Mouse (Mus musculus) hindlimb bud, embryonic 11.5 days (tissue): ENCODE measurements around the gene Noc3l.

Experiments
- DNase-seq: peaks from one replicate; pipeline ENCODE4 v3.0.0-alpha.2; 2012; ENCODE audit warnings: low read depth, low spot score; ENCODE audit errors: extremely low spot score

Noc3l gene

GRCm38 (mm10) chr19:38758685-38759472 is 60.2 kb downstream of the Noc3l start:
- no peak for DNase-seq

GRCm38 (mm10) chr19:38758056-38758455 is 61.0 kb downstream of the Noc3l start:
- no peak for DNase-seq

- no peak for DNase-seq
Observed at GRCm38 (mm10) chr19:38757161-38757560, 61.9 kb downstream of the Noc3l start.

- no peak for DNase-seq
Observed at GRCm38 (mm10) chr19:38750192-38750591, 68.8 kb downstream of the Noc3l start.

GRCm38 (mm10) chr19:38746492-38747014 is 72.5 kb downstream of the Noc3l start:
- DNase-seq: no peak

GRCm38 (mm10) chr19:38745810-38746491 is 73.1 kb downstream of the Noc3l start:
- DNase-seq: no peak

GRCm38 (mm10) chr19:38744546-38744945 is 74.5 kb downstream of the Noc3l start:
- DNase-seq: no peak
